Mouse (Mus musculus) liver, embryonic 15.5 days (tissue): ENCODE measurements at regions not wholly inside any gene's neighbourhood (a gene's known extent, or its start where the extent isn't known, plus 50 kb on each side); places are given as distances from the start of the nearest gene placed in this dataset.

Source experiments
- ATAC-seq: fragments of 200-750 bp; cut with Nextera tagmentation; 2 replicates; pipeline ENCODE4 v1.8.0; 2017; ENCODE audit warnings: moderate number of reproducible peaks, mild to moderate bottlenecking, moderate library complexity; ENCODE audit not compliant: insufficient read depth
- H3K27ac ChIP-seq: fragments of 300-500 bp; sonication (generic); replicated peaks from 2 replicates; pipeline ENCODE4 v1.5.1; 2015; ENCODE audit warnings: mild to moderate bottlenecking, inconsistent platforms
- H3K27me3 ChIP-seq: fragments of 300-500 bp; sonication (generic); 2 replicates; pipeline ENCODE4 v1.6.1; 2015; ENCODE audit warnings: mild to moderate bottlenecking, inconsistent platforms
- H3K36me3 ChIP-seq: fragments of 300-500 bp; sonication (generic); replicated peaks from 2 replicates; pipeline ENCODE4 v1.6.1; 2015; ENCODE audit warnings: moderate library complexity, mild to moderate bottlenecking, inconsistent platforms
- H3K4me1 ChIP-seq: fragments of 300-500 bp; sonication (generic); replicated peaks from 2 replicates; pipeline ENCODE4 v1.6.1; 2015; ENCODE audit warnings: inconsistent platforms
- H3K4me2 ChIP-seq: fragments of 300-500 bp; sonication (generic); 2 replicates; pipeline ENCODE4 v1.6.1; 2015; ENCODE audit warnings: moderate library complexity, mild to moderate bottlenecking, inconsistent platforms
- H3K4me3 ChIP-seq: fragments of 300-500 bp; sonication (generic); replicated peaks from 2 replicates; pipeline ENCODE4 v1.5.1; 2015; ENCODE audit warnings: mild to moderate bottlenecking, inconsistent platforms
- H3K9ac ChIP-seq: fragments of 300-500 bp; sonication (generic); 2 replicates; pipeline ENCODE4 v1.6.1; 2015; ENCODE audit warnings: moderate library complexity, mild to moderate bottlenecking, inconsistent platforms
- H3K9me3 ChIP-seq: fragments of 300-500 bp; sonication (generic); replicated peaks from 2 replicates; pipeline ENCODE4 v1.6.1; 2016; ENCODE audit warnings: inconsistent platforms
- WGBS: fragments of 180-500 bp; shearing (Covaris S2); methylation state at CpG from one replicate; pipeline ENCODE4 v1.1.7; 2015; ENCODE audit warnings: mixed read lengths; ENCODE audit not compliant: insufficient replicate concordance; 5-methylcytosine and 5-hydroxymethylcytosine counted together

DNA sequence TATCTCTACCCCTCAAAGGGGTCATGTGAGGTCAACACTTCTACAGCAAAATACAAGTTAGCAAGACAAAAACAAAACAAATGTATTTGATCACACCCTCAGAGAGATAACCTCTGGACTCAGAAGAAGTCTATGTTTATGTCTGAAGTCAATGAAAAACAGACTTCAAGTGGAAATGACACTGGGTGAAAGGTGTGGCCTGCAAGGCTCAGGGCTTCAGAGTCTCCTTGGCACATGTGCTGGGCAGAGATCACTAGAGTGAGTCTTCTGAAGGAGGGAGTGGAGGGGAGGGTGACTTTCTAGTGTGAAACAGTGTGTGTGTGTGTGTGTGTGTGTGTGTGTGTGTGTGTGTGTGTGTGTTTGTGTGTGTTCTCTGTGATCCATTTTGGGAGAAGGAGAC is 68.2 kb downstream of the Il12a start:
- ATAC-seq = no peak
- Histone ChIP-seq H3K4me3 (no peak overlapping the region), H3K36me3 (no peaks in the 10 kb centered on the region), H3K27ac (no peak overlapping the region), H3K9ac (no peak overlapping the region), H3K4me1 (peaks cover 11% of the 10 kb centered on the region), H3K9me3 (no peaks in the 10 kb centered on the region), H3K4me2 (no peak overlapping the region), H3K27me3 (no peaks in the 10 kb centered on the region)

DNA sequence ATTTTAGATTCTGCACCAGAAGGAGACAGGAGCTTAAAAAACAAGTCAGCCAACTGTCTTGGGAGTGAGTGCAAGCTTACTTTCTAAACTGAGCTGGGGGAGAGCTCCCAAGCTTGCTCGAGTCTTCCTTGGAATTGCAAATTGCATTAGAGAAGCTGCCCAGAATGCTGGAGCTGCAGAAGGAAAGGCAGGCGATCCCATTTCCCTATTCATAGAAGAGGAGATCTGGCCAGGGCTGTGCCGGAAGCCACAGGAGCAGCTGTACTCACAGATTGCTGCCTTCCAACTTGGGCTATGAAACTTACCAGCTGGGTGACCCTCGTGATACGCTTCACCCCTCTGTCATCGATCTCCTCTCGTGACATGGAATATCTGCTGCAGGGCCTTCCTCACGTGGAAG is 68.9 kb downstream of the Il12a start:
- no peak overlapping the region for H3K27ac ChIP-seq
- WGBS = 21% methylated on average over 8 of the region's 8 CpGs
- H3K9ac ChIP-seq = no peak overlapping the region
- H3K4me2 ChIP-seq = no peak overlapping the region
- no peaks in the 10 kb centered on the region for H3K36me3 ChIP-seq
- ATAC-seq = no peak; the same call in 1 of the 2 replicates
- no peak overlapping the region for H3K4me3 ChIP-seq
- H3K9me3 ChIP-seq = no peaks in the 10 kb centered on the region
- no peaks in the 10 kb centered on the region for H3K27me3 ChIP-seq
- H3K4me1 ChIP-seq = peaks cover 11% of the 10 kb centered on the region

- H3K36me3 ChIP-seq = no peaks in the 10 kb centered on the region
- H3K4me2 ChIP-seq = no peak overlapping the region
- H3K27me3 ChIP-seq = no peaks in the 10 kb centered on the region
- H3K9me3 ChIP-seq = no peaks in the 10 kb centered on the region
- no peak for ATAC-seq
- H3K9ac ChIP-seq = no peak overlapping the region
- no peak overlapping the region for H3K27ac ChIP-seq
- H3K4me3 ChIP-seq = no peak overlapping the region
- 47% methylated on average over 2 of the region's 2 CpGs for WGBS
- H3K4me1 ChIP-seq = peaks cover 20% of the 10 kb centered on the region
These were observed 70.4 kb downstream of the Il12a start for GRCm38 (mm10) chr3:68760806-68761205.

- Histone ChIP-seq H3K4me2 (peak overlapping the region; percentile 20; the same call in 1 of the 2 replicates), H3K27ac (no peak overlapping the region), H3K36me3 (no peaks in the 10 kb centered on the region), H3K9me3 (no peaks in the 10 kb centered on the region), H3K27me3 (no peaks in the 10 kb centered on the region), H3K9ac (no peak overlapping the region), H3K4me1 (peaks cover 20% of the 10 kb centered on the region), H3K4me3 (no peak overlapping the region)
- 34% methylated on average over 7 of the region's 7 CpGs for WGBS
- ATAC-seq = no peak
These were observed 70.8 kb downstream of the Il12a start for GRCm38 (mm10) chr3:68761242-68761625.

DNA sequence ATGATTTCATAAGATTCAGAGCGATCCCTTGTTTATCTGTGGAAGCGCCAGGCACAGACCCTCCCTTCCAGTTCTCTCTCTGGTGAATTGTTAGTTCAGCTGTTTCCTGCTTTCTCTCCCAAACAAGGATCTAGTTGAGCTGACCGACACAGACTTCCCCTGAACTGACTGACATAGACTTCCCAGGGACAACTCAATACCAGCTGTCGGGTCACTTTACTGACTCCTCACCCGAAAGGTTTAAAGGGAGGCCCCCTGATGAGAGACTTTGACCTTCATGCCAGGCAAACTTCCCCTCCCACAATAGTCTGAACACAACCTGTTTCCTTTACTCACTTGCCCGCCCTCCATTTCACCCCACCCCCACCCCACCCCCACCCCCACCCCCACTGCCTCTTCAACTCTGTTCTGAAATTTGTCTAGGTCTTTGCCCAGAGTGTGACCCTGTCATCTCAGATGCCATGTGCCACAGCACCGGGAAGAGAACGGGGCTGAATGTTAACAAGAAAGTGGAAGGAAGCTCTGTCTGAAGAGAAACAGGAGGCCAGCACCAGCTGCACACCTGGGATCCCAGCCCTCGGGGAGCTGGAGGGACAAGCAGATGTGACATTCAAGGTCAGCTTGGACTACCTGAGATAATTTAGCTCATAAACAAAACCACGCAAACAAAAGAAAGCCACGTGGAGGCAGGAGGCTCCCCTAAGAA is 71.3 kb downstream of the Il12a start:
- 10% methylated on average over 11 of the region's 11 CpGs for WGBS
- no peaks in the 10 kb centered on the region for H3K27me3 ChIP-seq
- no peak overlapping the region for H3K9ac ChIP-seq
- no peak overlapping the region for H3K27ac ChIP-seq
- ATAC-seq = no peak
- peaks cover 20% of the 10 kb centered on the region for H3K4me1 ChIP-seq
- H3K4me3 ChIP-seq = no peak overlapping the region
- H3K36me3 ChIP-seq = no peaks in the 10 kb centered on the region
- H3K9me3 ChIP-seq = no peaks in the 10 kb centered on the region
- H3K4me2 ChIP-seq = peak overlapping the region; percentile 20; the same call in 1 of the 2 replicates

DNA sequence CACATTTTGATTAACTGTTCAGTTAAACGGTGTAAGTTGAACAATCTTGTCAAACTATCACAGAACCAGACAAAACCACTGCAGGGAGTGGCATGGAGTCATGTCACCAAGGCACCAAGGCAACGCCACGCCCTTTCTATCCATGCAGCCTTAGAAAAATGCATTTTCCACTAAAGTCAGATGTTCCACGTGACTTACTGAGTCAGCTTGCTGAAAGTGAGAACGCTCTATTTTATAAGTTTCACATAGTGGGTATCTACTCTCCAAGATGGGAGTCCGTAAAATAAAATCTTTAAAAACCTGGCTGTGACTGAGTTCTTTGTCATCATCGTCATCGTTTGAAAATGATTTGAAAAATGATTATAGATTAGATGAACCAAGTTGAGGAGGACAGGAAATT is 72.5 kb downstream of the Il12a start:
- Histone ChIP-seq H3K27ac (no peak overlapping the region), H3K27me3 (no peaks in the 10 kb centered on the region), H3K4me3 (no peak overlapping the region), H3K9me3 (no peaks in the 10 kb centered on the region), H3K4me1 (peaks cover 20% of the 10 kb centered on the region), H3K4me2 (no peak overlapping the region), H3K36me3 (no peaks in the 10 kb centered on the region), H3K9ac (no peak overlapping the region)
- WGBS = 64% methylated on average over 8 of the region's 8 CpGs
- ATAC-seq = no peak

DNA sequence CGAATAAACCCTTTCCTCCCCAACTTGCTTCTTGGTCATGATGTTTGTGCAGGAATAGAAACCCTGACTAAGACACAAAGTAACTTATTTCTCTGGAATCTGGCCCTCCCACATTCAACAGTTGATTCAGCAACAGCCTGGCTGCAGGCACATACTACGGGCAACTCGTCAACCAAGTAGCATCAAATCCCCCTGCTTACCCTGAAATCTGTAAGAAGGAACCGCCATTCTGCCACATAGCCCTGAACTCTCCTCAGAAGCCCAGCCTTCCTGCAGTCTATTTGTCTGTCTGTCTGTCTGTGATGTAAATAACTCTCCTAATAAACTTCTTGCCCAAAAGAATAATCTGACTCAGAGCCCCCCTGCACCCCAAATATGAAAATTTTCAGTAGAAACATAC is 73.9 kb downstream of the Il12a start:
- no peaks in the 10 kb centered on the region for H3K36me3 ChIP-seq
- no peaks in the 10 kb centered on the region for H3K9me3 ChIP-seq
- no peak overlapping the region for H3K27ac ChIP-seq
- peaks cover 20% of the 10 kb centered on the region for H3K4me1 ChIP-seq
- no peak overlapping the region for H3K9ac ChIP-seq
- no peaks in the 10 kb centered on the region for H3K27me3 ChIP-seq
- no peak overlapping the region for H3K4me3 ChIP-seq
- WGBS = 50% methylated on average over 4 of the region's 4 CpGs
- no peak overlapping the region for H3K4me2 ChIP-seq
- ATAC-seq = no peak

DNA sequence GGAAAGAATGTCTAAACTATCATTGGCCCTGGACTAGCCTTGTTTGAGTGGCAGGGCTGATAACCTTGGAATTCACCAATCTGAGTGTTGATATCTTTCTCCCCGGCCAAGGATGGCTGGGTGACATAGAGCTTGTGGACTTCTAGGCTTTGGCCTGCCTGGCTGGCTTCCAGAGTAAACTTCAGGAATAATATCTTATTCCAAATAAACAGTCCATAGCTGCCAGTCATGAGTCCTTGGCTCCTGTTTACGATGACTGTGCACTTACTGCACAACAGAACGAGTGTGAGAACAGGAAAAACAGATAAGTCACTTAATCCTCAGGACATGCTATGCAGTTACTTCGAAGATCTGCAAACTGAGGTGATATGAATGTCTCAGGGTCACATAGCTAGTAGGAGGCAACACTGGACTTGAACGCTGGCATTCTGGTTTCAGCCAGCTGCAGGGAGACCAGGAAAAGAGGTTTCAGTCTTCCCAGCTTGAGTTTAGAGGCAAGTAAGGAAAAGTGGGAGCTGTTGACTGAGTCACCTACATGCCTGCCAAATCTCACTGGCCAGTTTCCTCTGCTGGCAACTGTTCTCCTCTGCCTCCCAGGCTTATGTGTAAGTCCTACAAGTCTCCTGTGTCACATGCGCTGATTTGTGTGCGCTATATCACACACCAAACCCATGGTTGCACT is 74.6 kb downstream of the Il12a start:
- H3K4me3 ChIP-seq = no peak overlapping the region
- H3K36me3 ChIP-seq = no peaks in the 10 kb centered on the region
- no peaks in the 10 kb centered on the region for H3K27me3 ChIP-seq
- 38% methylated on average over 7 of the region's 7 CpGs for WGBS
- no peak overlapping the region for H3K9ac ChIP-seq
- no peaks in the 10 kb centered on the region for H3K9me3 ChIP-seq
- 0 out of 2 replicates have a peak, but pooled peaks have one; percentile 22 for ATAC-seq
- no peak overlapping the region for H3K27ac ChIP-seq
- H3K4me1 ChIP-seq = peaks cover 20% of the 10 kb centered on the region
- no peak overlapping the region for H3K4me2 ChIP-seq

- Histone ChIP-seq H3K4me1 (no peaks in the 10 kb centered on the region), H3K9ac (no peak overlapping the region), H3K27me3 (no peaks in the 10 kb centered on the region), H3K27ac (no peak overlapping the region), H3K9me3 (no peaks in the 10 kb centered on the region), H3K4me3 (no peak overlapping the region), H3K4me2 (no peak overlapping the region), H3K36me3 (no peaks in the 10 kb centered on the region)
- ATAC-seq = no peak
- WGBS = 67% methylated on average over 3 of the region's 3 CpGs
These were observed 81.1 kb downstream of the Il12a start for GRCm38 (mm10) chr3:68771579-68771978.

DNA sequence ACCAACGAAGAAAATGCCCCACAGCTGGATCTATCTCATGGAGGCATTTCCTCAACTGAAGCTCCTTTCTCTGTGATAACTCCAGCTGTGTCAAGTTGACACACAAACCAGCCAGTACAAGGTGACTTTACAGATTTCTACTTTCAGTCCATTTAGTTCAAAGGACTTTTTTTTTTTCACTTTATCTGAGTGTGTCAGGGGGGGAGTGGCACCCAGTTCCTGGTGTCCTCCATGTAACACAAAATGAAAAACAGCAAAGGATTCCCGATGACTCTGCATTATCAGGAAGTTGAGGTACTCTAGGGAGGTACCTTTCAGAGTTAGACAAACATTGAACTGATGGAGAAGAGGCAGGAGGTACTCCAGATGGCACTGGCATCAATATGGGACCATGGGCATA is 87.4 kb downstream of the Il12a start:
- no peak overlapping the region for H3K9ac ChIP-seq
- 14% methylated on average over 2 of the region's 2 CpGs for WGBS
- ATAC-seq = no peak

DNA sequence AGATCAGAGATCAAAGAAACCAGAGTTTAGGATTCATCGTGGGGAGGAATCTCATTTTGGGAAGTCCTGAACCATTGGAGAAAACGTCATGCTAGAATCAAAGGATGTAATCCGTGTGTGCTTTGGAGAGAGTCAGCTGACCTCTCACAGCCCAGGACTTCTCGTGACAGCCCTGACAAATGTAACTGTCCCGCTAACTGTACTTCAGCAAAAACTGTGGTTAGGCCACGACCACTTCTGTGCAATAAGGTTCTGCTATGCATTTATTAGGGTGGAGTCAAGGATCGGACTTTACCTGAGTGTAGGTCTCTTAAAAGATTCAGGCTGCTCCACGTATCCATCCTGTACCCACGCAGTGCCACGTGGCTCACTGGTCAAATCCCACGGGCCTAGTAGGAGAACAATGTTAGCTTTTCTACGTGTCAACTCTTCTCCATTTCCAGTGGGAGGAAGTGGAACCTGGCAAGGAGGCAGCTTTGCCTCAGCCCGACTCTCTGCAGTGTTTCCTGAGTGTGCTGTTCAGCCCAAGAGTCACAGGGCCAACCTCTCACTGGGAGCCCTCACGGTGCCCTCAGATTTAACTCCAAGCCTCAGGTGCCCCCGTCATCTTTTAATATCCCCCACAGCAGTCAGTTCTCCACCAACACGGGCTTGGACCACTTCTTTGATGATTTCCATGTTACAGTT is 88.1 kb downstream of the Il12a start:
- Histone ChIP-seq H3K27ac (no peak overlapping the region), H3K4me2 (no peak overlapping the region), H3K9me3 (no peaks in the 10 kb centered on the region), H3K36me3 (no peaks in the 10 kb centered on the region), H3K4me1 (no peaks in the 10 kb centered on the region), H3K4me3 (no peak overlapping the region), H3K9ac (no peak overlapping the region), H3K27me3 (no peaks in the 10 kb centered on the region)
- 45% methylated on average over 16 of the region's 16 CpGs for WGBS
- no peak for ATAC-seq

More for the DNA sequence above, 87.4 kb downstream of the Il12a start:
- Histone ChIP-seq H3K4me3 (no peak overlapping the region), H3K36me3 (no peaks in the 10 kb centered on the region), H3K27me3 (no peaks in the 10 kb centered on the region), H3K27ac (no peak overlapping the region), H3K4me2 (no peak overlapping the region), H3K9me3 (no peaks in the 10 kb centered on the region), H3K4me1 (no peaks in the 10 kb centered on the region)
